Mouse (Mus musculus) retina, postnatal 7 days (tissue): ENCODE data around the gene 4930579F01Rik.
A peak's percentile ranks its signal among the peaks of the same experiment; 100 is the strongest.

Experiments used
- DNase-seq: peaks from one replicate; pipeline ENCODE4 v3.0.0-alpha.2; 2012; ENCODE audit warnings: low read depth, low spot score

4930579F01Rik gene

DNA sequence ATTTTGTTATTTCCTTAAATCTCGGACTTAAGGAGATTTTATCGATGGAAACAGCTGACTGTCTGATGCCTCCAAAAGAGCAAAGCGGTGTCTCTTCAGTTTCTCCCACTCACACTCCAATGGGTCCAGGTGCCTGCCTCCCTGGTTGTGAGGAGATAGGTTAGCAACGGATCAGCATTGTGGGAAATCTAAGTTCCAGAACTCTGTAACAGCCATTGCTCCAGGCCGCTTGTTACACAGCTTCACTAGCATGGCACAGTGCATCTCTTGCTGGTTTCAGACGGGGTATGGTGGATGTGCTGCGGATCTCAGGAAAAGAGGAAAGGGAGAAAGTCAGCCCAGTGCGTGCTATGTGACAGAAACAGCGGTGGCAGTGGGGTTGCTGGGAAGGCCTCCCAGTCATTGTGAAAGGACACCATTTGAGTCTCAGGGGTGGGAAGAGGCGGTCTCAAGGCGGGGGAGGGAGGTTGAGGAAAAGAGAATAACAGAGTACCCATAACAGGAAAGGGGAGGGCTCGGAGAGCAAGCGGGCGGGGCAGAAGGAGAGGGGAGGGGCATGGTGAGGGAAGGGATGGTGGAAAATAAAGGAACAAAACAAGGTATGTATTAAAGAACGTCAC is at the start of gene 4930579F01Rik:
4930579F01Rik (minus strand) TSS at position 143 of the 620 bp plus-strand sequence.
- no peak for DNase-seq

DNA sequence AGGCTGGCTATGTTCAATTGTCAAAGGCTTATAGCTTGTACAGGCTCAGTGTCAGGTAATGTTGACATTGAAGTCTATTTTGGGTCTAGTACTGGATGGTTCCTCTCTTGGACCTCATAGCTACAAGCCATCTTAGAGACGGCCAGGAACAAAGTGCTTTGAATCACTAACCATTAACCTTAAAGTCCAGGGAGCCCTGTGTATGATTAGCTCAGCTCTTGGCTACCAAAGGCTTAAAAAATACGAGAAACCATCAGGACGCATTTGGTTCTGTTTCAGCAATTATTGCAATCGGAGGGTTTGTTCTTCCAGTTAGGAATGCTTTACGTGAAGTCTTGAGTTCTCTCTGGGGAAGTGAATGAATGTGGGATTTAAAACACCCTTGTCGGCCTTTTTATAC is 49.3 kb upstream of the 4930579F01Rik start:
- no peak for DNase-seq

GRCm38 (mm10) chr3:138242021-138242726 is 48.5 kb upstream of the 4930579F01Rik start:
- DNase-seq = no peak

DNA sequence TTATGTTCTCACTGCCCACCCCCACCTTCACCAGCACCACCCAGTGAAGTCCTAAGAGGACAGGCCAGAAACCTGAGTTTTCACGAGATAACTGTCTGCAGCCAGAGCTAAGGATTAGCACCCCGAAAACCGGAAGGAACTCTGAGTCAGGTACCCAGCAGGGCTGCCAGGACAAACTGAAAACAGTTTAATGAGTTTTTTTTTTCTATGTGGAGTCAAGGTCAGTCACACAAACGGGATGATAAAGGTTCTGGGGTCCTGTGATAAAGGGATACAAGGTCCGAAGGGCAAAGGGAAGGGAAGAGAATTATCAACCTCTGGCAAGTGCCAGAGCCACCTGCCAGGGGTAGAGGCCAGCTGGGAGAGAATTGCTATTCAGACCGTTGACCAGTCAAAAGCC is 47.7 kb upstream of the 4930579F01Rik start:
- DNase-seq = no peak

DNA sequence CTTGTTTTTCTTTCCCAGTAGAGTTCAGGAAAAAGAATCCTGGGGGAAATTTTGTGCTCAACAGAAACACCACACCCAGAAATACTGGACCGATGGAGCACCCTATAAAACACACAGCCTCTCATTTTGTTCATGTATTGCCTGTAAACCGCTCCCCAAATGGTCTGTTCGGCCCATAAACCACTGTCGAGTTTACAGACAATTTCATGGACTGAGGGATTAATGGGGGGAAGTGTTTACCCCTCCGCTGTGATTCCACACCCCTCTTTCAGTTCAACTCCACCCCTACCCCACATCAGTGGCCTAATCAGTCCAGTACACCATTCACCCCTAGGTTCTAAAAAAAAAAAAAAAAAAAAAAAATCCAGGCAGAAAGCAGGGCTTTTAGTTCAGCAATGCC is 47.3 kb upstream of the 4930579F01Rik start:
- no peak for DNase-seq

DNA sequence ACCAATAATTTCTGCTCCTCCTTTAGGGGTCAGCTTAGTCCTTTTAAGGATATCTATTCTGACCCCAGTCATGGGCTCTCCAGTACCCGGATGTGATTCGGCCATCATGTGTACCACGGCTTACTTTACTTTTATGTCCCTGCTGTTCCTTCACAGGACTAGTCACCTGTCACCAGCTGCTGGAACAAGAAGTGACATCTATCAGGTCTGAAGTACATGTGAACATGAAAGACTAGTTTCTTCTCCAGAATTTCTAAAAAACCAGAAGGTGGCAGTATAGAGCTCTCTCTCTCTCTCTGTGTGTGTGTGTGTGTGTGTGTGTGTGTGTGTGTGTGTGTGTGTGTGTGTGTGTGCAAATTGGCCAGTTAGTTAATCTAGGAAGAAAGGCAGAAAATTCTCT is 46.8 kb upstream of the 4930579F01Rik start:
- DNase-seq = no peak

DNA sequence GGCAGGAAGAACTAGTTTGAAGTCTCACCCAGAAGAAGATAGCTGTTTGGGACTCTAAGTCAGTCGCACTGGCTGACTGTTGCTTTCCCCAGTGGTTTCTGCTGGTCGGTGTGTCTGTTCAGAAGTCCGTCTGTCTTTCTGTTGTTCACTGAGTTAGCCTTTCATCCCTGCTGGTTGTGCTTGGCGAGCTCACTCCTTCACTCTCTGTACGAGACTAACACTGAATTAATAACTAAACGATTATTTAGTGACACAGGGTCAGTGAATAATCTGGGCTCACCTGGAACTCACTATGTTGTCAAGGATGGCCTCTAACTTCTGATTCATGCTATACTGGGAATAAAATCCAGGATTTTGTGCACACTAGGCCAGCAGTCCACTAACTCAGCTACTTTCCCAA is 45.8 kb upstream of the 4930579F01Rik start:
- no peak for DNase-seq

GRCm38 (mm10) chr3:138238046-138238445 is 44.4 kb upstream of the 4930579F01Rik start:
- DNase-seq = no peak

- DNase-seq = no peak
Measured at GRCm38 (mm10) chr3:138236546-138237163, 43.0 kb upstream of the 4930579F01Rik start.

DNA sequence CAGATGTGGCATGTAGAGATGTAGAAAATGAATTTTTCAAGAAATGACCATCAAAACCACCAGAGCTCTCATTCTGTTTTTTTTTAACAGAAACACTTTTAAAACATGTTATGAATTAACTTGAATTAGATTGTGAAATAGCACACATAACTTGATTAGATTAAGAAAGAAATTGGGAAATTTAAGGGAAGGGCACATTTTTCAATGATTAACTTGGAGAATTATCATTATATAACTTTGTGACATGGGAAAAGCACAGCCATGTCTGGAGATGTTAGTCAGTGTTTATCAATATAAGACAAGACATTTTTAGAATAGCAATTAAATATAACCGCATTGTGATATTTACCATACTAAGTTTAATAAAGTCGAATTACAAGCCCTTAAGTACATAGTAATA is 37.9 kb upstream of the 4930579F01Rik start:
- no peak for DNase-seq

DNA sequence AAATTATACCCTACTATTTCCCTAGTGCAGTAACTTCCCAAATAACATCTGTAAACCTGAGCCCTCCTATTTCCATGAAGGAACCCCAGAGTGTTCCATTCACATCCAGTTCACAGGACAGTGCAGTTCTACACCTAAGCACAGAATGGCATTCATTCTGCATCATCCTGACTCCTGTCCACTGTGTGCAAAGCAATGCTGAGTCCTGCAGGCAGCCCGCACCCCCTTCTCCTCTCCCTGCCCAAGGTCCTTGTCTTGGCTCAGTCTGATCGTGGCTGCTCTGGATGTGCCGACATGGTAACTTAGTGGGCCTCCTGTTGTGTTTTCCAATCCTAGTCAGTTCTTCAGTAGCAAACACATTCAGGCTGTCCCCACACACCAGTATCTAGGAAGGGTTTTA is 36.6 kb upstream of the 4930579F01Rik start:
- no peak for DNase-seq

- DNase-seq = no peak
Measured at GRCm38 (mm10) chr3:138229448-138229847, 35.8 kb upstream of the 4930579F01Rik start.

DNA sequence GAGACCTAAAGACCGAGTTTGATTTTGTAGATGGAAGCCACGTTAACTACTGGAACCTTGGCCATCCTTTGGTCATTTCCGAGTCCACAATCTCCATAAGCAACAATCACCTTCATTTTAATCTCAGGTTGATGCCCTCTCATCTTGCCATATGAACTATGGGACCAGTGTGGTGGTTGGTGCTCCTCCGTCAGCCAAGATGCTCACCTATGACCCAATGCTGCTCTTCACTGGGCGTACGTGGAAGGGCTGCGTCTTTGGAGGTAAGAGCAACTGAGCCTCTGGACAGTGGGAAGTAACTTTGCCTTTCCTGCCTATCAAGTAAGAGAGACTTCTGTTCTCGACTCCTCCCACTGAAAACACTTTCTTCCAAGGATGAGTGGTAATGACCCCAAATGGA is 34.2 kb upstream of the 4930579F01Rik start:
- DNase-seq = no peak

DNA sequence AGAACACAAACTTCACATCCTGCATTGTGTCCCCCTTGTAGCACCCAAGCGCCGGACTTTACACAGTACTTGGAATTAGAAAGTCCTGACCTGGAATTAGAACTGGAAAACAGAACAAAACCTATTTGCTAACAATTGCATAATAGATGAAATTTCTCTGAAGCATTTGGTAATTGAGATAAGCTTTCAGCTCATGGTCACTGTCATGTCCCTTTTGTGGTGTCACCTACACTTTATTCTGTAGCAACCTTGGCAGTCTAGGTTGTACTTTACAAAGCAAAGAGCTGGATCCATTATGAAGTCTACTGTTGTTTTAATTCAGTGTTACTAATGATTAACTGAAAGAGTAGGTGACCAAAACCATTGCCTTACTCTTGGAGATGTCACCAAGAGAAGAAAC is 33.5 kb upstream of the 4930579F01Rik start:
- no peak for DNase-seq

DNA sequence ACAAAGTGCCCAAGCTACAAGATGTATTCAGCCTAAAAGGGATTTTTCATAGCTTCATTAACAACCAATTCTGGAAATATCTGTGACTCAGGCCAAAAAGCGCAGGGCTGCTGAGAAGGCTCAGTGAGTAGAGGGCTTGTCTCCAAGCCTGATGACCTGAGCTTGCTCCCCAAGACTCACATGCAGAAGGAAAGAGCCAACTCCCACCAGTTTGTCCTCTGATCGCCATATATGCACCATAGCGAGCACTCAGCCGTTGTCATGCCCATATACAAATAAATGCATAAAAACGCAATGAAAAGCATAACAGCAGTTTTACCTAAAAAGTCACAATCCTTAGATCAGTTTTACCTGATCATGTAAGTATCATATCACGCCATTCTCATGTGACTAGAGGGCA is 32.9 kb upstream of the 4930579F01Rik start:
- no peak for DNase-seq

GRCm38 (mm10) chr3:138225853-138226252 is 32.2 kb upstream of the 4930579F01Rik start:
- no peak for DNase-seq

- no peak for DNase-seq
Measured at GRCm38 (mm10) chr3:138225331-138225730, 31.7 kb upstream of the 4930579F01Rik start.

DNA sequence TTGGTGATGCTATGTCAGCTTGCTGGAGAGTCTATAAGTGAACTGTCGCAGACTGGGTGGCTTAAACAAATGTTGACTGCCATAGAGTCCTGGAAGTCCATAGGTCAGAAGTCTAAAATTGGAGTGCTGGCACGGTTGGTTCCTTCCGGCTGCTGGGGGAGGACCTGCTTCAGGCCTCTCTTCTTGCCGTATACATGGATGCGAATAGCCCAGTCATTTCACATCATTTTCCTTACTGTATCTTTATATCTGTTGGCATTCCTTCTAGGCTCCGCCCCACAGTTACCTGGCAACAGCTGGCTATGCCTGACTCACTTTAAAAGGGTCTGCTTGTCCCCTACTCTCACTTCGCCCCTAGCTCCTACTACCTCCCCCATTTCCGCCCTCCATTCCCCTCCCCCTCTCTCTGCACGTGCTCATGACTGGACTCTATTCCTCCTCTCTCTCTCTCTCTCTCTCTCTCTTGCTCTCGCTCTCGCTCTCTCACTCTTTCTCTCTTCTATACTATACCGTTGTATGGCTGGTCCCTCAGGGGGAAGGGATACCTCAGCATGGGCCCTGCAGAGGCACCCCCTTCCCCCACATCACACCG is 30.8 kb upstream of the 4930579F01Rik start:
- DNase-seq = no peak

DNA sequence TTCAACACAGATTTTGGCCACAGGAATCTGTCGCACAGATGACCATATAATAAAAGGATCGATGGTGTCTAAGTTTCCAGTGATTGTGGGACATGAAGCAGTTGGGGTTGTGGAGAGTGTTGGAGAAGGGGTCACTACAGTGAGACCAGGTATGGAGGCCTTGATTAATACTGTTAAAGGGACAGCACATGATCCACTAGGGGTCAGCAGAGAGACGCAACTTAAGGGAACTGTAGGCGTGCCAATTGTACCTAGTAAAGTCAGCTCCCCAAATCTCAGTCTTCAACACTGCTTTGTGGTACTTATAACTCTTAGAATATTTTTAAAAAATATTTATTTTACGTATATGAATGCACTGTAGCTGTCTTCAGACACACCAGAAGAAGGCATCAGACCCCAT is 29.3 kb upstream of the 4930579F01Rik start:
- DNase-seq = peak; percentile 44

- no peak for DNase-seq
Measured at GRCm38 (mm10) chr3:138222511-138222910, 28.9 kb upstream of the 4930579F01Rik start.

DNA sequence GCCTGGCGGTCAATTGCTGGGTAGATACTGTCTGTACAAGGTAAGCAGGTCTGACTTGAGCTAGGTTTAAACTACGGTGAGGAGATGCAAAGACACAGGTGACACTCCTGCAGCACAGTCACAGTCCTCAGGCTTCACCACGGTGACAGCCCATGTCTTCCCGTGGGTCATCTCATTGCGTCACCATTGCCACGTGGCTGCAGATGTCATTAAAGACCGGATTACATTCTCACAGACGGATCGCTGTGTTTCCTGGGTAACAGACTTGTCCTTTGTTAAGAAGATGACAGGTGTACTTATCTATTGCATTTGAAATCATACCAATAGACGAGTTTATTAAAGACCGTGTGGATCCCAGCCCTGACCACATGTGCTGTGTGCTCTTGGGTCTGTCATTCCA is 27.5 kb upstream of the 4930579F01Rik start:
- no peak for DNase-seq

- DNase-seq = no peak
Measured at GRCm38 (mm10) chr3:138217631-138218264, 24.1 kb upstream of the 4930579F01Rik start, which contains the start of gene Adh7. Gene Adh7, plus strand, starts transcription at chr3:138217760.
